Mouse (Mus musculus) spleen, adult 2 months (tissue): ENCODE results near the gene Myl10.

Experiments
- CTCF ChIP-seq: fragments of 200-500 bp; IDR thresholded peaks from 2 replicates; pipeline ENCODE4 v1.5.1; 2011; ENCODE audit warnings: mild to moderate bottlenecking, inconsistent platforms; ENCODE audit not compliant: insufficient read depth, insufficient read length, insufficient replicate concordance; ENCODE audit errors: extremely low read depth
- POLR2A ChIP-seq: fragments of 200-500 bp; IDR thresholded peaks from 2 replicates; pipeline ENCODE4 v1.6.1; 2011; ENCODE audit warnings: low read depth, low read length, inconsistent platforms

GRCm38 (mm10) chr5:136654481-136654880 lies 38.5 kb upstream of the Myl10 start:
- TF ChIP-seq CTCF (no peak), POLR2A (no peak)
